Mouse (Mus musculus) layer of hippocampus, adult 18-20 months (tissue): ENCODE results near the gene Sult2b1. TPM values are rescaled to one million over a fixed set of nuclear protein-coding genes. Genes with fewer than 3 reads are reported as not detected.

Source experiments
- DNase-seq, 2 experiments: peaks; one replicate each; pipeline ENCODE4 v3.0.0; 2022; ENCODE audit warnings: low spot score in 2 of 2
- total RNA-seq, 2 experiments: library from RNA; stranded (reverse); gene quantifications; 2 replicates each; pipeline ENCODE4 v1.2.3; 2021

The Sult2b1 gene
- total RNA-seq, 2 experiments from 2014 or later, result 8.1 to 8.9 TPM

GRCm38 (mm10) chr7:45801348-45801747 lies 16.9 kb upstream of the Sult2b1 start:
- DNase-seq, result peak; percentile 88 to 97

- no peak for DNase-seq
These were observed 16.2 kb upstream of the Sult2b1 start for GRCm38 (mm10) chr7:45800546-45801204.

GRCm38 (mm10) chr7:45800001-45800400 lies 15.5 kb upstream of the Sult2b1 start:
- no peak for DNase-seq

GRCm38 (mm10) chr7:45798931-45799330 lies 14.5 kb upstream of the Sult2b1 start:
- DNase-seq, result no peak

GRCm38 (mm10) chr7:45798511-45798836 lies 14.0 kb upstream of the Sult2b1 start:
- no peak for DNase-seq

- no peak for DNase-seq
These were observed 13.4 kb upstream of the Sult2b1 start for GRCm38 (mm10) chr7:45797661-45798510.

GRCm38 (mm10) chr7:45796950-45797349 lies 12.5 kb upstream of the Sult2b1 start:
- no peak for DNase-seq

- no peak for DNase-seq
These were observed 10.5 kb upstream of the Sult2b1 start for GRCm38 (mm10) chr7:45794971-45795370.

GRCm38 (mm10) chr7:45793969-45794585 lies 9.6 kb upstream of the Sult2b1 start:
- DNase-seq, result no peak

GRCm38 (mm10) chr7:45793240-45793639 lies 8.8 kb upstream of the Sult2b1 start:
- no peak for DNase-seq

- DNase-seq, result no peak
These were observed 7.5 kb upstream of the Sult2b1 start for GRCm38 (mm10) chr7:45791756-45792490.

- DNase-seq, result no peak
These were observed 6.3 kb upstream of the Sult2b1 start for GRCm38 (mm10) chr7:45790721-45791120.

- DNase-seq, result no peak
These were observed 3.2 kb upstream of the Sult2b1 start for GRCm38 (mm10) chr7:45787642-45788041.

GRCm38 (mm10) chr7:45786661-45787413 lies 2.4 kb upstream of the Sult2b1 start:
- DNase-seq, result peak in 1 of 2 experiments; percentile 77

GRCm38 (mm10) chr7:45786136-45786578 lies 1.7 kb upstream of the Sult2b1 start:
- no peak for DNase-seq

- DNase-seq, result no peak
These were observed 1.1 kb upstream of the Sult2b1 start for GRCm38 (mm10) chr7:45785388-45786135.

GRCm38 (mm10) chr7:45783511-45784091 lies 868 bp downstream of the Sult2b1 start, which contains the start of gene Lmtk3:
Lmtk3 (plus strand) TSS chr7:45783738.
- DNase-seq, result peak; percentile 76 to 85

- no peak for DNase-seq
These were observed 2.2 kb downstream of the Sult2b1 start for GRCm38 (mm10) chr7:45782271-45782670.

GRCm38 (mm10) chr7:45779081-45779641 lies 5.3 kb downstream of the Sult2b1 start:
- no peak for DNase-seq
